Mouse (Mus musculus): ENCODE results near the gene Rbbp8nl.

DNA sequence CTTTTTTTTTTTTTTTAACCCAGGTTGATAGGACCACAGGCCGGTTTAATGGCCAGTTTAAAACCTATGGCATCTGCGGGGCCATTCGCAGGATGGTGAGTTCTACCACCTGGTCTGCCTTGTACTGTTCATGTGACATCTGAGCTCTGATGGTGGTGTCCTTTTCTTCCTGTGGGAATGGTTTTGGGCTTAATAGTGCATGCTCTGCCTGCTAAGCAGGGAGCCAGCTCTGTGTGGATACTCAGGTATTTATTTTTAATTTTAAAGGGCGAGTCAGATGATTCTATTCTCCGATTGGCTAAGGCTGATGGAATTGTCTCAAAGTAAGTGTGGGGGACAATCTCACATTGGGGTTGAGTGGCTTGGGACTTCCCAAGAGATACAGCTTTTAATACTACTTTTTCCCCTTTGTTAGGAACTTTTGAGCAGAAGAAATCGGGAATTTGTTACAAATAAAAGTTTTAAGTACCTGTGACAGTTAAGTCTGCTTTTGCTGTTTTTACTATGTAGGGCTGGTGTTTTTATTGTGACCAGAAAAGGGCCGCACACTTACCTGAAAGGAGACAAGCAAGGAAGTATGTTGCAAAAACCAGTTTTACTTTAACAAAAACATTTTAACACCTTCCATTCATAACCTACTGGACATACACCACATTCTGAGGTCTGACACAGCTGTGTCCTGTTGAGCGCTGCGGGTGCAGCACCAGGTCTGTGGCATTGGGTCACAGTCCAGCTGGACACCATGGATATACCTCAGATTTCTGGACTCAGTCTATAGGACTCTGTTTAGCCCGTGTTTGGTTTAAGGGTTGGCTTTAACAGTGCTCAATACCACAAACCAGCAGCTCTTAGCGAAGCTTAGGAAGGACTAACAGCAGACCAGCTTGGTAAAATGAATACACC, 31.5 kb downstream of the Rbbp8nl start:
- TF ChIP-seq POLR2A (IDR thresholded peaks at IDR 0.05; ENCODE audit: borderline replicate concordance, insufficient read depth, low read length), result no peak
- TF ChIP-seq CTCF (IDR thresholded peaks at IDR 0.05; ENCODE audit: borderline replicate concordance, insufficient read depth, low read depth, low read length), result no peak
